Mouse (Mus musculus) gastrocnemius, postnatal 4 days (tissue): ENCODE results near the gene Hs2st1. TPM values are rescaled to one million over a fixed set of nuclear protein-coding genes. Genes with fewer than 3 reads are reported as not detected.
"Not testable (repeated sequence)": the region's sequence is repeated elsewhere in the genome, so short reads cannot be mapped to it uniquely, and the experiment has no call there.

Experiments used
- DNase-seq, 2 experiments: peaks; one replicate each; pipeline ENCODE4 v3.0.0; 2021 to 2022; ENCODE audit warnings: low spot score in 2 of 2, mixed read lengths in 2 of 2
- long read RNA-seq, 2 experiments: library from polyadenylated mRNA; stranded (forward); transcript quantifications; one replicate each; pipeline ENCODE4 v2.0.0; 2021
- total RNA-seq, 2 experiments: library from RNA; stranded (reverse); gene quantifications; 2 replicates each; pipeline ENCODE4 v1.2.3; 2021

Gene Hs2st1
- 10 to 100 TPM; 36.7 to 37.7 TPM for total RNA-seq
- long read RNA-seq, experiment 1, full-length matches to known transcripts = 55 of 79 reads
- long read RNA-seq, experiment 1, partial matches to known transcripts = 1 of 79 reads
- long read RNA-seq, experiment 1, other reads (novel, unspliced or antisense) = 23 of 79 reads
- long read RNA-seq, experiment 2, full-length matches to known transcripts = 56 of 83 reads
- long read RNA-seq, experiment 2, partial matches to known transcripts = 3 of 83 reads
- long read RNA-seq, experiment 2, other reads (novel, unspliced or antisense) = 24 of 83 reads

DNA sequence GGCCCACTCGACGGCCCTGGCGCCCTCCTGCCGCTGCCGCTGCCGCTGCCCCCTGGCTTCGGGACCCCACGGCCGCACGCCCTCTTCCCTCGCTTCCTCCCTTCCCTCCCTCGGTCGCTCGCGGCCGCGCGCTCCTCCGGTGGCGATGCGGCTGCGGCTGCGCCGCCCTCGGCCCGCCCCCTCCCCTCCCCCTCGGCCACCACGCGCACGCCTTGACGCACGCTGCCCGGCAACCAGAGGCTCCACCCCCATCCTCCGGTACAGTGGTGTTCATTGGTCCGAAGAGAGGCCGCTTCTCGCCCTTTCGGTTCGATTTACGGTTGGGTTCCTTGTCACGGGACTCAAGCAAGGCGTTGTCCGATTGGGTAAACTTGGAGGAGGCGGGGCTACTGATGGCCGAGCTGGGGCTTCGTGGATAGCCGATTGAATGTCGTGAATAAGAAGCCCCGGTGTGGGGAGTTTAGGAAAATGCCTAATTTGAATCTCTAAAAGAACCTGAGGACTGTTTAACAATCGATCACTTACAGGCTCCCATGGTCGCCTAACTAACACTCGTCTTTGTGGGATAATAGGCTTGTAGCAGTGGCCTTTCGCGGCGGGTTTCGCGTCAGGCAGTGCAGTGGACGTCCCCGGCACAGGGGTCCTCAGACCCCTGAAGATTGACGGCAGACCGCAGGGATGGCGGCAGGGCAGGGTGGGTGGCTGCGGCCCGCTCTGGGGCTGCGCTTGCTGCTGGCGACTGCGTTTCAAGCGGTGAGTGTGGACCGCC is at the start of gene Hs2st1, which contains the start of gene Selenof:
Gene Hs2st1 (minus strand): TSS at position 135 of the 769 bp plus-strand sequence.
Gene Selenof (plus strand): TSS at position 258 of the 769 bp plus-strand sequence.
- DNase-seq = peak; percentile 84 to 95

DNA sequence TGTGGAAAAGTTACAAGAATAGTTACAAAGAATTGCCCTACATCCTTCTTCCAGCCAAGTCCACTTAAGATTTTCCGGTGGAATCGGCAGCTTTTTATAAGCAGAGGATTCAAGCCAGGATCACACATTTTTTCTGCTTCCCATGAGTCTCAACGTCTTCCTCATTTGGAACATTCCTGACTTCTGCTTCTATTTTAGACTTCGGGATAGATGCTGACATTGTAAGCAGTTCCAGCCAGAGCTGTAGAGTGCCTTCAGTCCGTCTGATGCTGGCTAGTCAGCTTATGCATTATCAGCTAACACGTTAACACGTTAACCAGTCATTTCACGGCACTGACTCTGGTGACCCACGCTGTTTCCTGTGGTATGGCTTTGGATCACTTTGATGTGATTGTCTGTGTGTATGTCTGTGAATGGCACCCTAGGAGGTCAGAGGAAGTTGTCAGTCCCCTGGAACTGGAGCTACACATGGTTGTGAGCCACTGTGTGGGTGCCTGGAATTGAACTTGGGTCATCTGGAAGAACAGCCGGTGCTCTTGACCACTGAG is 47.7 kb upstream of the Hs2st1 start:
- no peak for DNase-seq

DNA sequence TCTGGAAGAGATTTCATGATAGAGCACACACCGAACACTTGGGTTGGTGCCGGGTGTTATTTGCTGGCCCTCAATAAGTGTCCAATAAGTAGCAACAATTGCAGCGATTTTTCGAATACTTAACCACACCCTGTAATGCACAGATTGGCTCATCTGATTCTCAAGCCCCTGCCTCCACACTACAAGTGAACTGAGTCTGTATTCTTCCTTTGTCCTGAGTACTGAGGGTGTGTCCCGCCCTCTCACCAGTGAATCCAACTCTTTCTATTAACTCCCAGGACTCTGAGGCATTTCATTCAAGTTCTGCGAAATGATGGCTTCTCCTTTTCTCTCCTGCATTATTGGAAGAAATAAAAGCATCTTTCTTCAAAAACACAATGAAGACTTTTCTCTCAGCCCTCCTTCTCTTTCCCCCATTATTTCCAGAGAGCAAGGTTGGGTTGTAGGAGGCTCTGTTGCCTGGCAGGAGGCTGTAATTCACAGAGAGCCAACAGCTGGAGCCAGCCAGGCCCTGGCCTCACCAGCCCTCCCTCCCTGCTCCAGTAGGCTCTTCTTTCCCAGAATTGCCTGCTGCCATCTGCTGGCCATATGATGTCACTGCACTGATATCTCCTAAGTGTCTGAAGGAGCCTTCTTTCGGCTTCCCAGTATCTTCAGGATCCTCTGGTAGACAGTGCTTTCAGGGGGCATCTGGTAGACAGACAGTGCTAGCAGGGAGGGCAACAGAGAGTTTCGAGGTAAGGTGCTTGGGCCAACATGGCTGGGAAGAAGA is 46.9 kb upstream of the Hs2st1 start:
- peak; percentile 73 to 86 for DNase-seq

DNA sequence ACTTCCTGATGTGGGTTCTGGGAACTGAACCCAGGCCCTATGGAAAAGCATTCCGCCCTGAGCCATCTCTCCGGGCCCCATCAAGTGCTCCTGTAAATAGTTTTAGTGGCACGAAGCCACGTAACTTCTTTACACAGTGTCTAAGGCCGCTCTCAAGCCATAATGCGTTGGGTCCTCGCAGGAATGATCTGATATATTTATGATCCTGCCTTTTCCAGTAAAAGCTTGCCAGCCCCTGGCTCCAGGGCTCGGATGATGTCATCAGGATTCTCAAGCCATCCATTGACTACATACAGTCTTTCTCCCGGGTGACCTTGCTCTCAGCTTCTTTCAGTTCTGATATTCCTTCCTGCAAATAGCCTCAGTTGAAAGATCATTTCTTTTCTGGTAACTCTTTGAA is 45.5 kb upstream of the Hs2st1 start:
- DNase-seq = peak; percentile 31 to 53

DNA sequence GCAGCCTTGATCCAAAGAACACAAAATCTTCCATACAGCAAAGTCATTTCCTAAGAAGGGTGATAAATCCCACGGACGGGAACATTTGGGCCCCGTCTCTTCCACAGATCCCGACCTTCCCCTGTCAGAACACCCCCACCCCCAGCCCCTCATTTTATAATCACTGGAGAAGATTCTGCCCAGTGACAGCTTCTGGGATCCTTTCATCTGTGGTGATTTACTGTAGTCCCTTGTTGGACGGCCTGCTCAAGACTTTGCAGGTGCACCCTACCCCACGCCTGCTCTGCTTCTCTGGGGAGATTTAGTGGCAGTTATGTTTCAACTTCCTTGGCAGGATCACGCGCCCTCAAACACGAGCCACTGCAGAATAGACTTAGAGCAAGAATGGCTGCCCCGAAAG is 44.7 kb upstream of the Hs2st1 start:
- no peak for DNase-seq

DNA sequence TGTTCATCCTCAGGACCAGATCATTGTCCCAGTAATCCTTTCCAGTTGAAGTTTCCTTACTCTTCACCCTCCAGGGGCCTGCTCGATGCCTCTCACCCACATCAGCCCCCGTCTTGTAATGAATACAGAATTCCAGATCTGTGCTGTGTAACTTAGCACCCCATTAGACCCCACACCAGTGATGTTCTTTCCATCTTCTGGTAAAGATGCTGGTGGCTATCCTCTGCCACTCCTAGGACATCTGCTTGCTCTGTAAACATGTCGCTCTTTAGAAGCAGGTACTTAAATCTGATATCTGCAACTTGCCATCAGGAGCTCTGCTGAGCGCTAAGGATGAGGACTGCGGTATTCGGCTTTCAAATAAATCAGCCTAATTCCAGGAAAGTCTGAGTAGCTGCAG is 44.3 kb upstream of the Hs2st1 start:
- DNase-seq = no peak

DNA sequence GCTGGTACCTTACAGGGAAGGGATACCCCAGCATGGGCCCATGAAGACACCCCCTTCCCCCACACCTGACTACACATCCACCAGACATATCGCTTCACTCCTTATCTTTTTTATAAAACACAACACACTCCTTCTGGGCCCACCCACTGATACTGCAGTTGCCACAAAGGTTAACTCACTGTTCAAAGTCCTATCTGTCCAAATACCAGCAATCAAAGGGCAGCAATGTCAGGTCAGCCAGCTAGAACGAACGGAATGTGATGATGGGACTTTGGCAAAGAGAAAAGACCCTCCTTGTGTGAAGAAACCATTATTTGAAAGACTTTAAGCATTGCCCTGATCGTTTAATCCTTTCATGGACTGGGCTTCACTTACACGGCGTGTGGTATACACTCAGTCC is 42.4 kb upstream of the Hs2st1 start:
- DNase-seq = no peak

DNA sequence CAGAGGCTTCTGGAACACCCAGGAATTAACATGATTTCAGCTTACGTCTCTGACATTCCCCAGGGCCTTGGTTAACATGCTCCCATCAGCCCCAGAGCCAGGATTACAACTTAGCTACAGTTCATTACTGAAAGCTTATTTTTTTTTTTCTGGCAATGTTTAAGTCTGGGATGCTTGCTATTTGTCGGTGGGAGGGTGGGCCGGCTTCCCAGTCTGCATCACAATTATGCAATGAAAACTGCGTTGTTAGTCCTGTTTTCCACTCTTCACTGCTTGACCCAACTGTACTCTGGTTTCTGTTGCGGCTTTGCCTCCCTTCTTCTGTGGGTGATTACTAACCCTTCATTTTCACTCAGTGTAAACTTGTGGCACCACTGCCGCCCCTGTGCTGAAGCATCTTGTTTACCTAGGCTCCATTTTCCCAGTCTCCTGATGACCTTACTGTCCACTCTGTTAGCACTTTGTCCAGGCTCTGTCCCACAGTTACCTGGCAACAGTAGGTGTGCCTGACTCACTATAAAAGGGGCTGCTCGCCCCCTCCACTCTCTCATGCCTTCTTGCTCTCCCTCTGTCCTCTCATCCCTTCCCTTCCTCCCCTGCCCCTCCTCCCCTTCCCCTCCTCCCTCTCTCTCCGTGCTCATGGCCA is 41.8 kb upstream of the Hs2st1 start:
- peak in 1 of 2 experiments; percentile 66 for DNase-seq

DNA sequence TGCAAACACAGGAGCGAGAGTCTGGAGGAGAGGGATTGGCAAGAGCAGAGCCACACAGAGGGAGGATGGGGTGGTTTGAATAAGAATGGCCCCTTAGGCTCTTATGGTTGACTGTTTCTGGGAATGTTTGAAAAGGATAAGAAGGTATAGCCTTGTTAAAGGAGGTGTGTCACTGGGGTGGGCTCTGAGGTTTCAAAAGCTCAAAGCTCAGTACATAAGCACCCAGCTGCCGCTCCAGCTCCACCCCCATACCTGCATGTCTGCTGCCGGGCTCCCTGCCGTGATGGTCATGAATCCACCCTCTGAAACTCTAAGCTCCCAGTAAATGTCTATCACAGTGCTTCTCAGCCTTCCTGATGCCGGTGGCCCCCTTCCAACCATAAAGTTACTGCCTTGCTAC is 40.8 kb upstream of the Hs2st1 start:
- no peak for DNase-seq

DNA sequence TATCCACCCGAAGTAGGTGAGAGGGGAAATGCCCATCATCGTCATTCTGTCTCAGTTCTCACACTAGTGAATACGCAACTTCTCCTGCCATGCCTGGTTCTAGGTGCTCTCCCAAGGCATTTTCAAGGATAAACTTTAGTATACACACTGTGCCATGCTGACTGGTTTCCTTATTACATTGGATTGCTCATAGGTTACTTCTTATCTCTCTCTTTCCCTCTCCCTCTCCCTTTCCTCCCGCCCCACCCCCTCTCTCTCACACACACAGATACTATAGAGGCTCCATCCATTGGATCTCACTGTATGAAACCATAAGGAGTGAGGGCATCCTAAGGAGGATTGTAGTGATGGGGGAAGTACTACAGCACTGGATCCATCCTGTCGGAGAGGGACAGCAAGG is 38.1 kb upstream of the Hs2st1 start:
- no peak for DNase-seq

DNA sequence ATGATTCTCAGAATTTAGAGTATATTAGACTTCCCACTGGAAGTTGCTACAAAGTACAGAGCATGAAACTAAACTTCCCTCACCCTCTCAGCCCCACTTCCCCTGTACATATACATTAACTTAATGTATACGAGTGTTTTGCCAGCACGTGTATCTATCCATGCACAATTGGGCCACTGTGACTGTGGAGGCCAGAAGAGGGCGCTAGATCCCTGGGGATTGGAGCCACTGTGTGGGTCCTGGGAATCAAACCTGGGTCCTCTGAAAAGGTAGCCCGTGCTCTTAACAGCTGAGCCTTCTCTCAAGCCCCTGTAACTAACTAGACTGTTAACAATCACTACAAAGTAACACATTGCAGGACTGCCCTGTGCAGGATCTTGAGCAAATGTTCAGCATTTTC is 36.5 kb upstream of the Hs2st1 start:
- no peak for DNase-seq

DNA sequence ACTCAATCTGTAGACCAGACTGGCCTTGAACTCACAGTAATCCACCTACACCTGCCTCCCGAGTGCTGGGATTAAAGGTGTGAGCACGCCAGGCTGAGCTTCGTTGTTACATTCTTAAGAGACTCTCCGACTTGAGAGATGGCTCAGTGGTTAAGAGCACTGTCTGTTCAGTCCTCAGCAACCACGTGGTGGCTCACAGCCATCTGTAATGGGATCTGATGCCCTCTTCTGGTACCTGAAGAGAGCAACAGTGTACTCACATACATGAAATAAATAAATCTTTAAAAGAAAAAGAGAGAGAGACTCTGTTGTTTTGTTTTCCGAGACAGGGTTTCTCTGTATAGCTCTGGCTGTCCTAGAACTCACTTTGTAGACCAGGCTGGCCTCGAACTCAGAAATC is 35.8 kb upstream of the Hs2st1 start:
- not testable (repeated sequence) for DNase-seq

DNA sequence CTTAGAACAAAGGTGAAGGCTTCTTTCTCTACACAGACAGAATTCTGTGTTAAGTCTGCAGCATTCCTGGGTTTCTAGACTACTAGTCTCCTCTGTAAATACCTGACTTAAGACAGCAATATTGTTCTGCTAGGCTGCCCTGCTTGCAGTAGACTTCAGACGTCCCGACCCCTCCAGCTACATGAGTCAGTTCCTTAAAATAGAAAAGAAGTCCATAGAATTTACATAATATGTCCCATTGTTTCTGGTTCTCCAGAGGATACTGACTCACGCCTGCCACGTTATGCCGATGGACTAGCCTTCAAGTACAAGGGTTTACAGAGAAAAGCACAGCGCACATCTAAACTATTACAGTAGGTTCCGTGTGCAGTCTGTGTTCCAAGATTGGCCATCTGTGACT is 34.2 kb upstream of the Hs2st1 start:
- DNase-seq = no peak

DNA sequence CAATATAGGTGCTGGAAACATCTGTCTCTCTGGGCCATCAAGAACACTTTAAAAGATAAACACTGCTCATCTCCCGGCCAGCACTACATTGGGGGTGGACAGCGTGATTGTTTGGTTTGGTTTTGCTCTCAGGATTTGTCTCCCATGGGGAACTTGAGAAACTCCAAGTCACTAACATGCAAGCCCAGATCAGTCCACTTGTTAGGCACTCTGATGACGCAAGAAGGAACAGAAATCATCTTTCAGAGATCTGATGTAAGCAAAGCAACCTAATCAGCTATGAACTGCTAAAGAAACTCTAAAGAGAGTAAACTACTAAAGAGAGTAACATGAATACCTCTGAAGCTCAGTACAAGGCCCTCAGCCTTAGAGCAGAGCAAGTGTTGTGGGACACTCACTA is 33.6 kb upstream of the Hs2st1 start:
- no peak for DNase-seq

DNA sequence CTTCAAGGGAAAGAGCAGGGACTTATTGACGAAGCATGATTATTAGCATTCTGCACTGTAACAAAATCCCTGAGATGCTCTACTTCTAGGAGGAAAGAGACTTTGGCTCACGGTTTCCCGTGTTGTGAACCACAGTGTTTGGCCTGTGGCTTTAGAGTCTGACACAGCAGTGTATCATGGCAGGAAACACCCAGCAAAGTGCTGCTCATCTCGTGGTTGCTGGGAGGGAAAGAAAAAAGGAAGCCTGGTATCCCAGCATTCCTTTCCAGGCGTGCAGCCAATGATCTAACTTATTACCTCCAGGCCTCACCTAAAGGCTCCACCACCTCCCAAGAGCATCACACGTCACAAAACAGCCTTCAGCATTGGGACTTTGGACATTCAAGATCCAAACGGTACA is 32.8 kb upstream of the Hs2st1 start:
- no peak for DNase-seq

DNA sequence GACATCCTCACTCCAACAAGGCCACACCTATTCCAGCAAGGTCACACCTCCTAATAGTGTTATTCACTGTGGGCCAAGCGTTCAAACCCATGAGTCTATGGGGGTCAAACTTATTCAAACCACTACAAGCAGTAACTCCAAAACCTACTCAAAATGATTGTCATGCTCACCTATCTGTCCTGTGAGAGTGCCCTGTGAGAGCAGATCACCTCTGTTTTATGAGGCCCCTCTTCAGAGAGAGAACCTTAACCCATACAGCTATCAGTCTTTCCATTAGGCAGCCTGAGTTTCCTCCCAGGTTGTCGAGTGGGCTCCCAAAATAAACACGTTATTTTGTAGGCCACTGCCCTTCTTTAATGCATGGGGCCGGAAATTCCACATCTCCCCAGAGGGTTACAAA is 32.4 kb upstream of the Hs2st1 start:
- no peak for DNase-seq

DNA sequence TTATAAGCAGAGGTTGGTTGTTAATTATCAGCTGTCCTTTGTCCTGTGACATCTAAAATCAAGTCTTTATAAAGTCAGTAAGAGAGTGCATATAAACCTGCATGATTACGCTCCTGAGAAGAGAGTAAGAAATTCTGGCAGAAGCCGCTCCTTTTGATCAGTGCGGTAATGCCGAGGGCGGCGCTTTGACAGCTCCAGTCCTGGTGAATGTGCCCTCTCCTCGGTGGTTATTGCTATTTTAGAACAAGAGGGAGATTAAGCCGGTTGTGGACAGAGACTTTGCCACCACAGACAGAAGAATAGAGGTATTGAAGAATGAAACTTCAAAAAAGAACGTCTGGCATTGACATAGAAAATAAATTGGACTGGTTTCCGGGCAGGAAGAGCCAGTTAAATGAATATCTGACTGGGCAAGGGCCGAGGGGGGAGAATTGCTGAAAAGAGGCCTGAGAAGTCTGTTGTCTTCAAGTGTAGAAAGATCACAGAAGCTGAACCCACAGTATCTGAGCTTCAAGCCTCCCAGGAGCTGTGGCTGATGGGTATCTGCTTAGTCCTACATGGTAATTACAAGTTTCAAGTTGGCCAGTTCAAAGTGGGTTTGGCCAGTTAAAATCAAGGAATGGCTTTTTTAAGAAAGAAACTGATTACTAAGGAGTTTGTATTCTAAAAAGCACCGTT is 27.9 kb upstream of the Hs2st1 start:
- DNase-seq = no peak

DNA sequence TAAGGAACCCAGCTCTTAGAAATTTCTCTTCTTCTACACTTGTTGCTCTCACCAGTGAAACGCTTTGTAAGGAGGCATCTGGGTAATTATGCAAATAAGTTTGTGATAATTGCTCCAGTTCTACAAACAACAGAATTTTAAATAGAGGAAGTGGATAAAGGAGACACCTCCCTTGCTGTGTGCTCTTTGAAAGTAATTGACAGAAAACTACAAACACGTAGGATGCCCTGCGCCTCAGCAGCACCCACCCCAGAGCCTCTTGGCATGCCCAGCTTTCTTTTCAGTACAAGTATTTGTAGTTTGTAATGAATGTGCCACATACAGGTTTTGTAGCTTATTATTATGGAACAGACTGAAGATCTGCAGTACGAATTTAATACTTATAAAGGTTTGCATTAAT is 27.1 kb upstream of the Hs2st1 start:
- no peak for DNase-seq

DNA sequence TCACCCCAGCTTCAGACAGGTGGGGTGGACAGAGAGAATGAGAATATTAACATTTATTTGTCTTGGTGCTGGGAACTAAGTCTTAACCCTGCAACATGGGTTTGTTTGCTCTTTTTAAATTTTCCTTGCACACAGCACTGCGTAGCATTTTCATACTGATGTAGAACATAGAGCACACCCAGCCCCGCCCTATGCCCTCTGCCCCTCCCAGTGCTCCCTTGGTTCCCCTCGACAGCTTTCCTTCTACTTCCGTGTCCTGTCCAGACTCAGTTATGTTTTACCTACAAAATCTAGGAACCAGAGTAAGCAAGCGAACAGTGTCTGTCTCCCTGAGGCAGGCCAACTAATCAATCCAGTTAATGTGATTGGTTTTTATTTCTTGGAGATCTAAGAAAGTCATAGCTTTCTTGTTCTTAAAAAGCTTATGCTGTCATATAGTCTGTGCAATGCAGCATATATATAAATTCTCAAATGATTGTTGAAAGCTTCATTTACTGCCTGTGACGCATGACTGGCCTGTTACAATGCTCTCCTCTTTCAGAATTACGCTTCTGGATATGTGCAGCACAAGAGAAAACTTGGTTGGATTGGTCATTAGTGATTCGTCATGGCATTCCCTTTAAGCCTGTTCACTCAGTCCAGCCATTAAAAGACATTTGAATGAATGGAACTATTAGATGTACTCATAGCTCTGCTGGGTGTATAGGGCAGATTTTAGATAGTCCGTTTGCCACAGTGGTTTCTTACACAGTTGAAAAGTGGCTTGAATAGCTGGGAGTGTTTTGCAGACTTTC is 23.2 kb upstream of the Hs2st1 start:
- no peak for DNase-seq
